Mouse (Mus musculus) kidney, embryonic 15.5 days (tissue): ENCODE measurements at regions not wholly inside any gene's neighbourhood (a gene's known extent, or its start where the extent isn't known, plus 50 kb on each side); places are given as distances from the start of the nearest gene placed in this dataset.

ENCODE experiments used
- ATAC-seq: fragments of 200-750 bp; cut with Nextera tagmentation; replicated peaks from 2 replicates; pipeline ENCODE4 v1.8.0; 2017; ENCODE audit warnings: moderate TSS enrichment; ENCODE audit not compliant: low FRiP score
- H3K27ac ChIP-seq: fragments of 300-500 bp; sonication (generic); 2 replicates; pipeline ENCODE4 v1.5.1; 2015; ENCODE audit warnings: mild to moderate bottlenecking, inconsistent platforms
- H3K27me3 ChIP-seq: fragments of 300-500 bp; sonication (generic); 2 replicates; pipeline ENCODE4 v1.6.1; 2015; ENCODE audit warnings: inconsistent platforms
- H3K36me3 ChIP-seq: fragments of 300-500 bp; sonication (generic); 2 replicates; pipeline ENCODE4 v1.6.1; 2015; ENCODE audit warnings: inconsistent platforms
- H3K4me1 ChIP-seq: fragments of 300-500 bp; sonication (generic); 2 replicates; pipeline ENCODE4 v1.6.1; 2015; ENCODE audit warnings: inconsistent platforms
- H3K4me2 ChIP-seq: fragments of 300-500 bp; sonication (generic); 2 replicates; pipeline ENCODE4 v1.6.1; 2015; ENCODE audit warnings: moderate library complexity, mild to moderate bottlenecking, inconsistent platforms
- H3K4me3 ChIP-seq: fragments of 300-500 bp; sonication (generic); replicated peaks from 2 replicates; pipeline ENCODE4 v1.5.1; 2015; ENCODE audit warnings: mild to moderate bottlenecking, inconsistent platforms
- H3K9ac ChIP-seq: fragments of 300-500 bp; sonication (generic); 2 replicates; pipeline ENCODE4 v1.6.1; 2015; ENCODE audit warnings: mild to moderate bottlenecking, inconsistent platforms
- H3K9me3 ChIP-seq: fragments of 300-500 bp; sonication (generic); replicated peaks from 2 replicates; pipeline ENCODE4 v1.6.1; 2016; ENCODE audit warnings: inconsistent platforms
- WGBS: fragments of 180-500 bp; shearing (Covaris S2); methylation state at CpG from one replicate; pipeline ENCODE4 v1.1.7; 2015; ENCODE audit warnings: mixed read lengths; 5-methylcytosine and 5-hydroxymethylcytosine counted together

- H3K4me1 ChIP-seq = no peaks in the 10 kb centered on the region
- H3K9me3 ChIP-seq = no peaks in the 10 kb centered on the region
- no peak for ATAC-seq
- 37% methylated on average over 4 of the region's 4 CpGs for WGBS
- H3K27ac ChIP-seq = no peak overlapping the region
- no peak overlapping the region for H3K4me3 ChIP-seq
- no peaks in the 10 kb centered on the region for H3K27me3 ChIP-seq
- H3K9ac ChIP-seq = no peak overlapping the region
- H3K36me3 ChIP-seq = no peaks in the 10 kb centered on the region
- H3K4me2 ChIP-seq = no peak overlapping the region
Observed at GRCm38 (mm10) chr13:37586511-37586910, 191.7 kb upstream of the Rreb1 start.

- H3K4me2 ChIP-seq = no peak overlapping the region
- no peaks in the 10 kb centered on the region for H3K27me3 ChIP-seq
- no peak overlapping the region for H3K4me3 ChIP-seq
- H3K27ac ChIP-seq = no peak overlapping the region
- no peaks in the 10 kb centered on the region for H3K4me1 ChIP-seq
- WGBS = 93% methylated on average over 3 of the region's 3 CpGs
- no peak overlapping the region for H3K9ac ChIP-seq
- no peak for ATAC-seq
- H3K36me3 ChIP-seq = no peaks in the 10 kb centered on the region
- H3K9me3 ChIP-seq = no peaks in the 10 kb centered on the region
Observed at GRCm38 (mm10) chr13:37587911-37588310, 190.3 kb upstream of the Rreb1 start.

- Histone ChIP-seq H3K9me3 (no peaks in the 10 kb centered on the region), H3K9ac (no peak overlapping the region), H3K27ac (no peak overlapping the region), H3K4me3 (no peak overlapping the region), H3K4me1 (no peaks in the 10 kb centered on the region), H3K36me3 (no peaks in the 10 kb centered on the region), H3K27me3 (no peaks in the 10 kb centered on the region), H3K4me2 (no peak overlapping the region)
- 90% methylated on average over 8 of the region's 8 CpGs for WGBS
- ATAC-seq = no peak
Observed at GRCm38 (mm10) chr13:37588528-37589176, 189.5 kb upstream of the Rreb1 start.

- Histone ChIP-seq H3K27ac (no peak overlapping the region), H3K36me3 (no peaks in the 10 kb centered on the region), H3K4me2 (no peak overlapping the region), H3K27me3 (no peaks in the 10 kb centered on the region), H3K9ac (no peak overlapping the region), H3K9me3 (no peaks in the 10 kb centered on the region), H3K4me1 (peaks cover 7% of the 10 kb centered on the region), H3K4me3 (no peak overlapping the region)
- 82% methylated on average over 5 of the region's 5 CpGs for WGBS
- no peak for ATAC-seq
Observed at GRCm38 (mm10) chr13:37592149-37592548, 186.1 kb upstream of the Rreb1 start.

GRCm38 (mm10) chr13:37595196-37595595 is 183.0 kb upstream of the Rreb1 start:
- H3K4me1 ChIP-seq = peaks cover 14% of the 10 kb centered on the region
- 26% methylated on average over 8 of the region's 8 CpGs for WGBS
- no peaks in the 10 kb centered on the region for H3K27me3 ChIP-seq
- H3K9me3 ChIP-seq = no peaks in the 10 kb centered on the region
- no peak overlapping the region for H3K9ac ChIP-seq
- no peak overlapping the region for H3K27ac ChIP-seq
- no peak overlapping the region for H3K4me2 ChIP-seq
- no peaks in the 10 kb centered on the region for H3K36me3 ChIP-seq
- ATAC-seq = no peak
- no peak overlapping the region for H3K4me3 ChIP-seq

- WGBS = 37% methylated on average over 8 of the region's 8 CpGs
- Histone ChIP-seq H3K36me3 (no peaks in the 10 kb centered on the region), H3K9me3 (no peaks in the 10 kb centered on the region), H3K4me3 (no peak overlapping the region), H3K27ac (peak overlapping the region; percentile 80), H3K4me1 (peaks cover 14% of the 10 kb centered on the region), H3K9ac (no peak overlapping the region), H3K4me2 (no peak overlapping the region), H3K27me3 (no peaks in the 10 kb centered on the region)
- ATAC-seq = peak; percentile 84; the same call in 1 of the 2 replicates
Observed at GRCm38 (mm10) chr13:37597575-37597974, 180.6 kb upstream of the Rreb1 start.

GRCm38 (mm10) chr13:37598165-37598775 is 179.9 kb upstream of the Rreb1 start:
- H3K4me3 ChIP-seq = no peak overlapping the region
- 75% methylated on average over 10 of the region's 10 CpGs for WGBS
- H3K36me3 ChIP-seq = no peaks in the 10 kb centered on the region
- ATAC-seq = peak; percentile 60; the same call in 1 of the 2 replicates
- H3K4me1 ChIP-seq = peaks cover 14% of the 10 kb centered on the region
- no peak overlapping the region for H3K4me2 ChIP-seq
- no peaks in the 10 kb centered on the region for H3K27me3 ChIP-seq
- H3K27ac ChIP-seq = peak overlapping the region; percentile 80
- H3K9me3 ChIP-seq = no peaks in the 10 kb centered on the region
- H3K9ac ChIP-seq = no peak overlapping the region

- no peak overlapping the region for H3K9ac ChIP-seq
- ATAC-seq = no peak
- WGBS = 89% methylated on average over 1 of the region's 1 CpGs
- H3K9me3 ChIP-seq = no peaks in the 10 kb centered on the region
- H3K36me3 ChIP-seq = no peaks in the 10 kb centered on the region
- no peak overlapping the region for H3K4me3 ChIP-seq
- H3K27ac ChIP-seq = no peak overlapping the region
- peaks cover 14% of the 10 kb centered on the region for H3K4me1 ChIP-seq
- H3K27me3 ChIP-seq = no peaks in the 10 kb centered on the region
- no peak overlapping the region for H3K4me2 ChIP-seq
Observed at GRCm38 (mm10) chr13:37599679-37600078, 178.5 kb upstream of the Rreb1 start.

- Histone ChIP-seq H3K4me1 (peaks cover 11% of the 10 kb centered on the region), H3K4me3 (no peak overlapping the region), H3K9ac (no peak overlapping the region), H3K27ac (no peak overlapping the region), H3K36me3 (no peaks in the 10 kb centered on the region), H3K4me2 (no peak overlapping the region), H3K9me3 (no peaks in the 10 kb centered on the region), H3K27me3 (no peaks in the 10 kb centered on the region)
- ATAC-seq = no peak
- WGBS = 90% methylated on average over 9 of the region's 9 CpGs
Observed at GRCm38 (mm10) chr13:37600172-37600571, 178.0 kb upstream of the Rreb1 start.

- Histone ChIP-seq H3K27me3 (no peaks in the 10 kb centered on the region), H3K4me3 (no peak overlapping the region), H3K27ac (no peak overlapping the region), H3K9ac (no peak overlapping the region), H3K36me3 (no peaks in the 10 kb centered on the region), H3K9me3 (no peaks in the 10 kb centered on the region), H3K4me2 (no peak overlapping the region), H3K4me1 (peaks cover 7% of the 10 kb centered on the region)
- 79% methylated on average over 7 of the region's 7 CpGs for WGBS
- no peak for ATAC-seq
Observed at GRCm38 (mm10) chr13:37601068-37601467, 177.1 kb upstream of the Rreb1 start.

GRCm38 (mm10) chr13:37602256-37602655 is 175.9 kb upstream of the Rreb1 start:
- no peak overlapping the region for H3K9ac ChIP-seq
- no peak overlapping the region for H3K4me3 ChIP-seq
- H3K4me2 ChIP-seq = no peak overlapping the region
- no peaks in the 10 kb centered on the region for H3K27me3 ChIP-seq
- H3K9me3 ChIP-seq = no peaks in the 10 kb centered on the region
- peaks cover 7% of the 10 kb centered on the region for H3K4me1 ChIP-seq
- H3K27ac ChIP-seq = no peak overlapping the region
- no peak for ATAC-seq
- H3K36me3 ChIP-seq = no peaks in the 10 kb centered on the region
- WGBS = 62% methylated on average over 4 of the region's 4 CpGs

- H3K4me3 ChIP-seq = no peak overlapping the region
- no peak overlapping the region for H3K27ac ChIP-seq
- H3K4me1 ChIP-seq = no peaks in the 10 kb centered on the region
- H3K27me3 ChIP-seq = no peaks in the 10 kb centered on the region
- H3K9ac ChIP-seq = no peak overlapping the region
- WGBS = 72% methylated on average over 8 of the region's 8 CpGs
- H3K36me3 ChIP-seq = no peaks in the 10 kb centered on the region
- no peaks in the 10 kb centered on the region for H3K9me3 ChIP-seq
- ATAC-seq = no peak
- H3K4me2 ChIP-seq = no peak overlapping the region
Observed at GRCm38 (mm10) chr13:37603226-37603994, 174.8 kb upstream of the Rreb1 start.
